Mouse (Mus musculus) megakaryocyte, embryonic 14.5 days (primary cell): ENCODE measurements around the gene Epn3.

Experiments used
- FLI1 ChIP-seq: IDR thresholded peaks from 2 replicates; pipeline ENCODE4 v1.6.1; 2012; ENCODE audit warnings: low read length, inconsistent platforms, mixed read lengths
- GATA1 ChIP-seq: IDR thresholded peaks from 3 replicates; pipeline ENCODE4 v1.6.1; 2012; ENCODE audit warnings: mixed read lengths, low read length, inconsistent platforms, borderline replicate concordance

DNA sequence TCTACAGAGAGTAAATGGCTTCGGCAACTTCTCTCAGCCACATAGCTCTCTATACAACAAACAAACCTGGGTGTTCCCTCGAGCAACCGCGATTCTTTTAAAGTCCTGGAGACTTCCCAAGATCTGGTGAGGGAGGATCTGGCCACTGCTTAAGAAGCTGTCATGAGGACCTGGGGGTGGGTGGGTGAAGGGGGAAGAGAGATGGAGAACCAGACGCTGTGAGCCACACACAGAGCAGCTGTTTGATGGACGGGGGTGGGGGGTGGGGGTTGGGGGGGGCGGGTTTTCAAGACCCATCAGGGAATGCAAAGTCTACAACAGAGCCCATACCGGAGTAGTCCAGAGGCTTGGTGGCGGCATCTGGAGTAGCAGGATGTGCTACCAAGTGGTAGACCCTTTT, 13.7 kb upstream of the Epn3 start:
- TF ChIP-seq GATA1, result no peak
- no peak for TF ChIP-seq FLI1
